Mouse (Mus musculus): ENCODE data around the gene Myl6b.

Gene Myl6b

DNA sequence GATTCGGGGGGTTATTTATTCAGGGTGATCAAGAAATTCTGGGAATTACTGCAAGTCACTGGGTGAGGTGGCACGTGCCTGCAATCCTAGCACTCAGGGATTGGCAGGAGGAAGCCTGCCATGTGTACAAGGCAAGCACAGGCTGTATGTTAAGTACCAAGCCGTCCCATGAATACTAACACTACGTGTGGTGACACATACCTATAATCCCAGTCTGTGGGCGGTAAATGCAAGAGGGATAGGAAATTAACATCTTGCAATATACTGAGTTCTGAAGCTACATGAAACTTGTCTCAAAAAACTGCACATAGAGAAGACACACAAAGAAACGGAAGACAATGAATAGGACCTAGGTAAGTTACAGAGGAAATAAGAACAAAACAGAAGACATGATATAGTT, 47.5 kb downstream of the Myl6b start:
- no peak for DNase-seq (ENCODE audit: low spot score)

DNA sequence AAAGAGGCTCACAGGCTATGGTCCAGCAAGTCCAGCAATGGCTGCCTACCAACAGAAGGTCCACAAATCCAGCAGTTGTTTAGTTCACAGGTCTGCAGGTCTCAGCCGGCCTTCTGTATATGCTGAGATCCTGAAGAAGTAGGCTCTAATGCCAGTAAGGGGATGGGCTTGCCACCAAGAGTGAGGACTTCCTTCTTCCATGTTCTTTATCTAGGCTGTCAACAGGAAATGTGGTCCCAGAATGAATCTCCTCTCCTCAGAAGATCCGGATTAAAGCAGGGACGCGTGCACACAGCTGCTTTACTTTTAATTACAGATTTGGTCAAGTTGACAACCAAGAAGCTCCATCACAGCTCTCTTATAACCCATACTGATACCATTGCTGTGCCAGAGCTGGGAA, 53.1 kb downstream of the Myl6b start:
- no peak for DNase-seq (ENCODE audit: low spot score)

DNA sequence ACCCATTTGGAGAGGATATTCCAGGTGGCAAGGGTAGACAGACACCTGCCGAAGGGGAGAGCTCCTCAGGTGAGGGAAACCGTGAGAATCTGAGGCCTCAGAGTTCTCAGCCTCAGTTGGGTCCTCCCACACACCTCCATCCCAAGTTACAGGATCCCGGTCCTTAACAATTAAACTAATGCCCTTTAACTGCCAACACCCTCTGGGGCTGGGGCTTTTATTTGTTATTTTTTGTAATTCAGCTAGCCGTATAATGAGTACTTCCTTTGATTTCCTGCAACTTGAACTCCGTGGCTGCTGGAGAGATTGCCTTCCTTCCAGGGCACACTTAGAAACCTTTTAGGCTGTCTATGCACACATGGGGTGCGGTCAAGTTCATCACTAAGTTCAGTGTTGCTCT, 54.1 kb downstream of the Myl6b start:
- no peak for DNase-seq (ENCODE audit: low spot score)

Data from ovary, adult 18-20 months (tissue).